Mouse (Mus musculus): ENCODE data around the gene Cd300lf.

Cd300lf gene

GRCm38 (mm10) chr11:115106638-115107037 lies 27.2 kb downstream of the Cd300lf start:
- no peak for DNase-seq (ENCODE audit: extremely low spot score)

GRCm38 (mm10) chr11:115104769-115105563 lies 28.8 kb downstream of the Cd300lf start:
- DNase-seq (ENCODE audit: extremely low spot score), result no peak

GRCm38 (mm10) chr11:115103470-115104413 lies 30.1 kb downstream of the Cd300lf start:
- DNase-seq (ENCODE audit: extremely low spot score), result peak; percentile 20

DNA sequence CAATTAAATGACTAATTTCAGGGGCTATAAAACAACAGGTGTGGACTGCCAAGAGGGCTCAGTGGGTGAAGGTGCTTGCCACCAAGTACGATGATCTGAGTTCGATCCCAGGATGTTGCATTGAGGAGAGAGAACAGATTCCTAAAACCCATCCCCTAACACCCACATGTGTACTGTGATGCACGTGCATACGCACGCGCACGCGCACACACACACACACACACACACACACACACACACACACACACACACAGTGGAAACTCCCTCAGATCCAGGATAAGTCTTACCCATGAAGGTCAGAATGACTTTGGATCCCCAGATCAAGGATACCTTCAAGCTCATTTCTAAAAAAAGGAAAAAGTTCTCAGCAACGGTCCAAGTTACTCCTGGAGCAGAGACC lies 31.7 kb downstream of the Cd300lf start:
- DNase-seq (ENCODE audit: extremely low spot score), result no peak

GRCm38 (mm10) chr11:115101615-115102051 lies 32.2 kb downstream of the Cd300lf start:
- no peak for DNase-seq (ENCODE audit: extremely low spot score)

DNA sequence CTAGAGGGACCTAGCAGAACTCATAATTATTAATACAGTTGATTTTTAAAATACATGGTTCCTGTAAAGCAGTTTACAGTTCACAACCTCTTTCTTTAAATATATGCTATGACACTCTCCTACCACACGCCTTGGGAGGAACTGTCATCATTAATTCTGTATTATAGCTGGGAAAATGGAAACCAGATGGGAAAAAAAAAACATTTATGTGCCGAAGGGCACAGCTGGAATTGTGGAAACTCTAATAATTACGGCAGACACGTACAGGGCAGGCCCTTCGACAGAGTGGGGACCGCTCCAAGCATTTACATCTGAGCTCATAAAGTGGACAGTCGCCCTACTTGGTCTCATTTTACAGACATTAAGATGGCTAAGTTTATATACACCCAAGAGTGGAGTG lies 33.1 kb downstream of the Cd300lf start:
- DNase-seq (ENCODE audit: extremely low spot score), result no peak

- no peak for DNase-seq (ENCODE audit: extremely low spot score)
Measured at GRCm38 (mm10) chr11:115100032-115100621, 33.7 kb downstream of the Cd300lf start.

DNA sequence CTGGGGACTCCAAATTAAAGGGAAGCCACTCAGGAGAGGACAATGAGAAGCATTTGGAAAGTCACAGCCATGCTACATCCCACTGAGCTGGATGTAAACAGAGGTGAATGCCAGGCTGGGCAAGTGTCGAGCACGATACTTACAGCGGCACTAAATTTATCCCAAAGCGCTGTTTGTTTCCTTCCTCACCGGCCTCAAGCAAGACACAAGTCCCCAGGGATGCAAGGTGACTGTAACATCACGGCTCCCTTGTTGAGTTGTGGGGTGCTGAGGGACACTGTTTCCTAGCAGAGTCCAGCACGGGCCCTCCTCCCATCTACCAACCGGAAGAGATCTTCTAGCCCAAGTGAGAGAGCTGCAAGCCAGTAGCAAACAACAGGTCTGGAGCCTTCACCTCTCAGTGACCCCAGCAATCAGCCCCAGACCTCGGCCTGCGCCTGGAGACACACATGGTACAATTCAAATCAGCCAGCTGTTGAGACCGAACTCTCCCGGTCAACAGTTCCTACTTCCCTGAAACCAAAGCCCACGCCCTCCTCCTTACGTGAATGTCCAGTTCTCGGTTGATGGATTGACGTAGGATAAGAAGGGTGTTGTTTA lies 34.5 kb downstream of the Cd300lf start:
- peak; percentile 58 for DNase-seq (ENCODE audit: extremely low spot score)

DNA sequence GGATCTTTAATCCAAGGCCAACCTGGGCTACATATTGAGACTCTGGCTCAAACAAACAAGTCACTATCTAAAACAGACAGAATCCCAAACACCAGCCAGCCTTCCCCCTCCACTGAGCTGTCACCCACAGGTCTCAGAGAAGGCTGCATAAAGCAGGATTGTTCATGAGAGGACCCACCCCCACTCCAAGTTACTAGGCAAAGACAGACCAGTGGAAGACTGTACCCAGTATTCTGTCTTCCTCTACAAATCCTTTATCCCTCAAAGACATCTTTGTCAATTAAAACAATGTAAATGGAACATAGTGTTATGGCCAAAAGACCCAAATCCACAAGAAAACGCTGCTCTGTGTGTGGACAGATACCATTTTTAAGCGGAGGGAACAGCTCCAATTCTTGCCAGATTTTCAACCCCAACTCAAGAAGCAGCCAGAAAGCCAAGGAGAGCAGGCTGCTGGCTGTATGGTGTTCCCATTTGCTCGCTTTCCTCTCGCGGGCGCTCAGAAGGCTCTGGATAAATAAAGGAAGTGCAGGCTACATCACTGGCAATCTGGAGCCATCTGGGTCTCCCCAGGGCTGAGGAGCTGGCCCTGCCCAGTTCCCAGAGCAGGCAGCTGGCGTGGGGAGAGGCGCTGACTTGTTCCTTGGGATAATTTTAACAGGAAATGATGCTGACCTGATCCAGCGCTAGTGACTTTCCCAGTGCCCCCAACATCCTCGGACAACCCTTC lies 35.4 kb downstream of the Cd300lf start:
- no peak for DNase-seq (ENCODE audit: extremely low spot score)

DNA sequence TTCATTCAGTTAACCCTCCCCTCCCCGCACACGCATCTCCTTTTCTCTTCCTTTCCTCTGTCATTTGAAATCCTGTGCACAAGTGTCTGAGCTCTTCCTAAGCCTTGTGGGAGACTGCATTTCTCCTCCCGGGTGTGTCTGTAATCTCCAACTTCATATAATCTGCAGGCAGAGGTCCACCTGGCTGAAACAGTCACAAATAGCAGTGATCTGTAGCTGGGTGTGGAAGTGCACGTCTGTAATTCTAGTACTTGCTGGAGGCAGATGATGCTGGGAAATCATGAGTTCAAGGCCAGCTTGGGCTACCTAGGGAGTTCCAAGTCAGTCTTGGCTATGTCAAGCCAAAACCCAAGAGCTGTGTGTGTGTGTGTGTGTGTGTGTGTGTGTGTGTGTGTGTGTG lies 41.7 kb downstream of the Cd300lf start:
- DNase-seq (ENCODE audit: extremely low spot score), result no peak

DNA sequence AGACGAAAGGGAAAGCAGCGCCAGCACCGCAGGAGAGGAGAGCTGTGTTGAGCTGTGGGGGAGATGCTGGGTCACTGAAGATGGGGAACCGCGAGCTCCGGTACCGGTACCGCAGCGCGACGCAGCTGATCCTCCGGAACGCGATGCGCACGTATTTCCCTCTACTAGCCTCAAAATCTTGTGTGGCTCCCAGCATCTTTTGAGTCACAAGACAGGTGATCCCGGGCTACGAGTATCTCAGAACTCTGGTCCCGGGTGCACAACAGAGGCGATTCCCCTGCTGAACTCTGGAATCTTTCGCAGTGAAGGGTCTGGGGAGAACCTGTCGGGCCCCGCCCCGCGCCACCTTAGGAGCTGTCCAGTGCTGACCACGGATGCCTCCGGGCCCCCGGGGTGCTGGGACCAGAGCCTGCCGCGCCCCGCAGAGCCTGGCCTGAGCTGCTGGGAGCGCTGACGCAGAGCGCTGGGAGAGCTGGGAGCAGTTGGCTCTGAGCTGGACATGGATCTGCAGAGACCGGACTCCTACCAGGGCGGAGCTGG lies 42.4 kb downstream of the Cd300lf start, which contains the start of gene Rab37:
Gene Rab37 (plus strand): TSS at position 70 of the 540 bp plus-strand sequence.
- peak; percentile 63 for DNase-seq (ENCODE audit: extremely low spot score)

DNA sequence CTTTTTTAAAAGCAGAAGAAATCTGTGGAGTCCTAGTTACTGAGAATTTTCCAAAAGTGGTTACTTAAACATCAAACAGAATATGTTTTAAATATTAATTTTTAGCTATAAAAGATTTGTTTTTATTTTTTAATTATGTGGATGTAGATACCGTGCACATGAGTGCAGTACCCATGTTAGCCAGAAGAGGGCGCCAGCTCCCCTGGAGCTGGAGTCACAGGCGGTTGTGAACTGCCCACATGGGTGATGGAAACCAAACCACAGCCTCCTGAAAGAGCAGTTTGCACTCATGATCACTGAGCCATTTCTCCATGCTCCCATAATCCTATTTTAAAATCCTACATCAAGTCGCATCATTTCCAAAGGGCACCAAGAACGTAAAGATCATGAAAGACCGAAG lies 43.9 kb downstream of the Cd300lf start:
- DNase-seq (ENCODE audit: extremely low spot score), result no peak

DNA sequence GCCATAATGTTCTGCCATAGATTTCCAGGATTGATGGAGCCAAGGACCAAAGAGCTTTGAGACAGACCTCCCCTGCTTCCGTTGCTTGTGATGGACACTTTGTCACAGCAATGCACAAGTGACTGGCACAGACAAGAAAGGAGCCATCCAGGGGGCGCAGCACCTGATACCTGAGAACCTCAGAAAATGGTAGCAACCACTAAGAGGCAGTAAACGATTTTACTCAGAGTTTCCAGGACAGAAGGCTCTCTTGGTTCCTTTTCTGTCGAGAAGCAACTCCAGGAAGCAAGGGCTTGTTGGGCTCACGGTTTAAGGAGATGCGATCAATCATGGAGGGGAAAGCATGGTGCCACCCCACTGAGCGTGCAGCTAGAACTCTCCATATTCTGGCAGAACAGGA lies 47.6 kb downstream of the Cd300lf start:
- DNase-seq (ENCODE audit: extremely low spot score), result no peak

DNA sequence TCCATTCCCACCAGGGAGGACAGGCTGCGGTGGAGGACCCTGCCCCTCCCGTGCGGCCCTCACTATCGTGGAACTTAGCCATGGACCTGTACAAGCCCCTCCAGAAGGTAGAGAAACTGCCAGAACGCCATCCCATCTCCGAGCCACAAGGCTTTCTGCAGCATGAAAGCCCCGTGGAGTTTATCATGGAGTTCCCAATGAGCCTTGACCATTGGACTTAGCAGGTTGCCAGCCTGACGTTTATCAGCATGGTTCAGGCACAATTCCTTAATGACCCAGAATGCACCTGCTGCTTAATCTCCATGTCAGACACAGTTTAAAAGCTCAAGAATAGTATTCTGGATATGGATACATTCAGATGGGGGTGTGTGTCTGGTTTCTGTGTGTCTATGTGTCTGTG lies 48.7 kb downstream of the Cd300lf start:
- no peak for DNase-seq (ENCODE audit: extremely low spot score)

DNA sequence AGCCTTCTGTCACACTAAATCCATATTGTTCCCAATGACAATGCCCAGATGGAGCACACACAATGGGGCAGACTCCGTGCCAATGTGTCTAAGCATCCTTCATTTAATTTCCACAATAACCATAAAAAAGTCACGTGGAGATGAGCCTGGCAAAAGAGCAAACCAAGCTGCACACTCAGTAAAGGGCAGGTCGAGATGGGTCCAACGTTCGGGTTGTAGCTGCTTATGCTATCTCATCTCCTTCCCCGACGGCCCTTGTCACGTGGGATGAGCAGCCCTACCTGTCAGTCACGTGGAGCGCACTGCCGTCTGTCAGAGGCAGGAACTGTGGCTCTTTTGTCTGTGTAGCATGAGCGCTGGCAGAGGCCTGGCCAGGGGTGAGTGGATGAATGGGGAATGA lies 49.2 kb downstream of the Cd300lf start:
- DNase-seq (ENCODE audit: extremely low spot score), result no peak

DNA sequence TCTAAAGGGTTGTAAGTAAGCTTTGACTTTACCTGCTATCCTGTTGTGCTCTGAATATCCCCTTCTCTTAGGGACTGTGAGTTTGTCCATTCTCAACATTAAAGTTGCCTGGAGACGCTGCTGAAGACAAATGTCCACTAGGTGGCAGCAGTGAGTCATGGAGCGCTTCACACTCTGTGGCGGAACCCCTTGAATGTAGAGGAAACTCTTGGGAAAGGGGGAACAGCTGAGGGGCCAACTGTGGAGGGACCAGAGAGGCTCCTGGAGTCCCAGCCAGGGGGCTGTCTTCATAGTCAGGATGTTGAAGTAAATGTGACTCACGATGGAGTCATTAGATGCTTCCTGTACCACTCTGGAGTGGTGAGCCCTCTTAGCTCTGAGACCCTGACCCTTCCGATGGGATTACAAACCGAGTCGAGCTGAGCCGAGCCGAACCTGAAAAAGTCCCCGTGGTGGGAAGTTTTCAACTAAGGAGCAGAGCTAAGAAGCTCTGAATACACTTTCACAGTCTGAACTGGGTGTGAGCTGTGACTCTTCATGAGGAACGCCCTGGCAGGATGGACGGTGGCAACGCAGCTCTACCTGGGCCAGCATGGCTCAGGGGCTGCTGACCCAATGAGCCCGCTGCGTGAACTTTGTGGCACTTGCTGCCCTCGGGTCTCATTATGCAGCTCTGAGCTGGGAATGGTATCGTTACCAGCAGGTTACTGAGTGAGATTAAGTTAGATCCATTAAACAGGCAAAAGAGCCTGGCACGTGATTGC lies 50.2 kb downstream of the Cd300lf start:
- DNase-seq (ENCODE audit: extremely low spot score), result peak; percentile 76

DNA sequence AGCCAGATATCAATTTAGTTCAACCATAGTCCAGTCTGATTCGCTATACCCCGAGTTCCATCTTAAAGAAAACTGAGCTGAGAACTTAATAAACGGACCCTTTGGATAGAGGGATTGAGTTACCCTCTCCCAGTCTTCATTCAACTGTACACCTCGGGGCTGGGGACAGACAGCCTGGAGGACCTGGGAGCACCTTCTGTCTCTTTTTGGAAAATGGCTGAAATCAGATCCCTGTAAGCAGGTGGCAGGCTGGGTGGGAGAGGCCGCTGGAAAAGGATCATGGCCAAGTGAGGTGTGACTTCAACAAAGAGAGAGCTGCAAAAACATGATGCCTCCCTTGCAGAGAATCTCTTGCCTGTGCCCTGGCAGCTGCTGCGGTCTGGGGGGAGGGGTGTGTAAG lies 51.6 kb downstream of the Cd300lf start:
- no peak for DNase-seq (ENCODE audit: extremely low spot score)

- DNase-seq (ENCODE audit: extremely low spot score), result no peak
Measured at GRCm38 (mm10) chr11:115081373-115081772, 52.4 kb downstream of the Cd300lf start.

DNA sequence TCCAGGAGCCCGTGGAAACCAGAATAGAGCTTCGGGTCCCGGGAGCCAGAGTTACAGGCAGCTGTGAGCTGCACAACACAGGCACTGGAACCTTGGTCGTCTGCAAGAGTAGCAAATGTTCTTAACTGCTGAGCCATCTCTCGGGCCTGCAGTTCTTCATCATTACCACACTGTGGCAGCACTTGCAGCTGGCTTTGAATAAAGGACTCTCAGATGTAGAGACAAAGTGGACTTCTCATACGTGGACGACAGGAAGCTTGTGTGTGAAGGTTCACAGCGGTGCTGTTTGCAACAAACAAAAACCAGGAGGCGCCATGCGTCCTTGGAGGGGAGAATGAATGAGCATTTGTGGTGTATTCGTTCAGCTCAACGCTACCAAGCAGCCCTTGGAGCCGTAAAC lies 52.9 kb downstream of the Cd300lf start:
- peak; percentile 49 for DNase-seq (ENCODE audit: extremely low spot score)

DNA sequence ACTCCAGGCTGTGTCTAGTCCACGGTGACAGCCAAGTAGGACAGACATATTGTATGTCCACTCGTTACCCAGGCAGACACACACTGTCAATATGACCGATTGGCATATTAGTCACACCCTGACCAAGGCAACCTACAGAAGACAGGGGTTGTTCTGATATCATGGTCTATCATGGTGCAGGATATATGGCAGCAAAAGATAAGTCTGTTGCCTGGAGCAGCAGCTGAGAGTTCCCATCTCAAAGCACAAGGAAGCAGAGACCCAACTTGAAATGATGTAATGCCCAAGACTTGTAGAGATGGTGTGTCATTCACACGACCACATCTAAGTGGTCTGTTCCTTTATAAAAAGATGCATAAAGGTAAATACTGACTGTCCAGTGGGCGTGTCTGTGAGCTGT lies 55.1 kb downstream of the Cd300lf start:
- no peak for DNase-seq (ENCODE audit: extremely low spot score)

Data from embryo, embryonic 9.5 days (tissue).